Comparison of ENCODE assay signal across 20 mouse cellular contexts in genomic region chr5:15024316-15024715, GRCm38 (mm10). TPM values are rescaled to one million over a fixed set of nuclear protein-coding genes. Genes with fewer than 3 reads are reported as not detected.
"Had no signal": no experiment of that assay in that cellular context is flagged by ENCODE, and none has a peak within 500 bp of the region (broad histone marks: within the 10 kb centered on the region; RNA-seq: fewer than 3 reads in every experiment).

No protein-coding gene starts in this region.

RNA-seq across cellular contexts. Expression of gene Gm17019, which starts 8.5 kb away (rescaled TPM):
- total RNA-seq: layer of hippocampus, adult 2 months; layer of hippocampus, postnatal 25 days; left cerebral cortex, adult 18-20 months; left cerebral cortex, postnatal 25 days; liver, adult 2 months; monocyte, adult 5-6 weeks; neutrophil, adult 5-6 weeks had no signal
- polyA plus RNA-seq: kidney, embryonic 16.5 days; large intestine, adult 2 months; limb, embryonic 10.5 days; limb, embryonic 13.5 days; liver, adult 2 months; liver, embryonic 13.5 days; lung, embryonic 15.5 days; midbrain, embryonic 10.5 days; midbrain, embryonic 13.5 days; midbrain, embryonic 16.5 days; myocyte; neural tube, embryonic 13.5 days; stomach, embryonic 15.5 days; thymus, postnatal 0 days had no signal

RNA-seq across cellular contexts. Expression of gene Gm10354, which starts 45.6 kb away (rescaled TPM):
- total RNA-seq: layer of hippocampus, adult 2 months; layer of hippocampus, postnatal 25 days; left cerebral cortex, adult 18-20 months; left cerebral cortex, postnatal 25 days; liver, adult 2 months; monocyte, adult 5-6 weeks; neutrophil, adult 5-6 weeks had no signal
- polyA plus RNA-seq: kidney, embryonic 16.5 days; large intestine, adult 2 months; limb, embryonic 10.5 days; limb, embryonic 13.5 days; liver, adult 2 months; liver, embryonic 13.5 days; lung, embryonic 15.5 days; midbrain, embryonic 10.5 days; midbrain, embryonic 13.5 days; midbrain, embryonic 16.5 days; myocyte; neural tube, embryonic 13.5 days; stomach, embryonic 15.5 days had no signal
